Mouse (Mus musculus) layer of hippocampus, adult 2 months (tissue): ENCODE measurements at regions not wholly inside any gene's neighbourhood (a gene's known extent, or its start where the extent isn't known, plus 50 kb on each side); places are given as distances from the start of the nearest gene placed in this dataset.

Source experiments
- DNase-seq, 2 experiments: peaks; one replicate each; pipeline ENCODE4 v3.0.0; 2022; ENCODE audit warnings: low spot score in 2 of 2
- H3K27ac ChIP-seq: fragments of 200-600 bp; 2 replicates; pipeline ENCODE4 v1.8.1; 2022
- H3K4me3 ChIP-seq: fragments of 200-600 bp; 2 replicates; pipeline ENCODE4 v1.8.1; 2022; ENCODE audit warnings: mild to moderate bottlenecking
- CTCF ChIP-seq: fragments of 200-600 bp; conservative IDR thresholded peaks from 2 replicates; pipeline ENCODE4 v1.8.1; 2022; ENCODE audit warnings: antibody characterized with exemption, mild to moderate bottlenecking, moderate library complexity

- no peak for TF ChIP-seq CTCF
- H3K4me3 ChIP-seq, result no peak overlapping the region
- peak in 1 of 2 experiments; percentile 78 for DNase-seq
- H3K27ac ChIP-seq, result peak overlapping the region; percentile 82
These were observed 54.6 kb downstream of the Gm11733 start for GRCm38 (mm10) chr11:117538732-117539131.

GRCm38 (mm10) chr11:117540609-117541008, 56.4 kb downstream of the Gm11733 start:
- no peak for TF ChIP-seq CTCF
- peak overlapping the region; percentile 79 for H3K27ac ChIP-seq

DNA sequence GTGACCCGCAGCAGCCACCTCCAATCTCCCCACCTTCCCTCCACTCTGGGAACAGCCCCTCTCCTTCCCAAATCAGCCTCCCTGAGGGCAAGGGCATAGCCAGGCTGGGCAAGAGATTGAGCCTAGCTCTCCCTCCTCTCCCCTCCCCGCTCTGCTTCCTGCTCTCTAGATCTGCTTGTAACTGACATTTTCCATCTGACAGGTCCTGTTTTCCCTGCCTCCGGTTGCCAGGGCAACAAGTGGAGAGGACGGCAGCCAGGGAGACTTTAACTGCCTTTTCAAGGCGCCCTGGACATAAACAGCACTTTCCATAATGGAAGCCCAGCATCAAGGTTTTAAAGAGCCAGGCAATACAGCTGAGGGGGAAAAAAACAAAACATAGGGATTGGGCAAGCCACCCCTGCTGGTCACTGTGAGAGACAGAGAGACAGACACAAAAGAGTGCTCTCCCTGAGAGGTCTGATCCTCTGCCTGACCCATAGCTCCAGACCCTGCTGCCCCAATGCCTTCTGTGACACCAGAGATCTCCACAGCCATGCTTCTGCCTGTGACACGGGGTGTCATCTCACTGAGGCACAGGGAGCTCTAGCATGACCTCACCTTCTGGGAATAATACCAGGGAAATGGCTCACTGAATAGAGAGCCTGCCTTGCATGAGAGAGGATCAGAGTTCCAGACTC, 57.2 kb downstream of the Gm11733 start:
- Histone ChIP-seq H3K27ac (peak overlapping the region; percentile 79), H3K4me3 (no peak overlapping the region)
- TF ChIP-seq CTCF, result peak; percentile 37
- DNase-seq, result peak; percentile 48 to 66

More at GRCm38 (mm10) chr11:117540609-117541008, 56.4 kb downstream of the Gm11733 start:
- DNase-seq, result no peak
- H3K4me3 ChIP-seq, result no peak overlapping the region

- no peak for TF ChIP-seq CTCF
- no peak for DNase-seq
- Histone ChIP-seq H3K27ac (no peak overlapping the region), H3K4me3 (no peak overlapping the region)
These were observed 59.0 kb downstream of the Gm11733 start for GRCm38 (mm10) chr11:117543191-117543590.

DNA sequence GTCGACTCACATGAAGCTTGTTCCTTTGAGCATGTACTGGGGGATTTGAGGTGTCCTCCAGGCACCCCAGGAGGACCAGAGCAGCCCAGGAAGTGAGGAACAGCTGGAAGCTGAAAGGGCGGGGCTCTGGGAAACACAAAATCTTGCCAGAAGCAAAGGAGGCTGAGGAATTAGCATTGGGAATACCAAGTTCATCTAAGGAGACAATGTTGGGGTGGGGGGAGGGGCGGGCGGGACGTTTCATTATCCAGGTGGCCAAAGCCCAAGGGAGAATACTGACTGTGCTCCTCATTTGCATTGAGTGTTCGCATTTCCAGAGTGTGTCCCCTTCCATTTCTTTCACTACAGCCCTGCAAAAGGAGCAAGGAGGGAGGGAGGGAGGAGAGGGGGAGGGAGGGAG, 60.3 kb downstream of the Gm11733 start:
- Histone ChIP-seq H3K4me3 (no peak overlapping the region), H3K27ac (no peak overlapping the region)
- DNase-seq, result no peak
- TF ChIP-seq CTCF, result no peak

GRCm38 (mm10) chr11:117544926-117545325, 60.8 kb downstream of the Gm11733 start:
- H3K27ac ChIP-seq, result no peak overlapping the region
- no peak for DNase-seq
- no peak overlapping the region for H3K4me3 ChIP-seq
- TF ChIP-seq CTCF, result no peak

DNA sequence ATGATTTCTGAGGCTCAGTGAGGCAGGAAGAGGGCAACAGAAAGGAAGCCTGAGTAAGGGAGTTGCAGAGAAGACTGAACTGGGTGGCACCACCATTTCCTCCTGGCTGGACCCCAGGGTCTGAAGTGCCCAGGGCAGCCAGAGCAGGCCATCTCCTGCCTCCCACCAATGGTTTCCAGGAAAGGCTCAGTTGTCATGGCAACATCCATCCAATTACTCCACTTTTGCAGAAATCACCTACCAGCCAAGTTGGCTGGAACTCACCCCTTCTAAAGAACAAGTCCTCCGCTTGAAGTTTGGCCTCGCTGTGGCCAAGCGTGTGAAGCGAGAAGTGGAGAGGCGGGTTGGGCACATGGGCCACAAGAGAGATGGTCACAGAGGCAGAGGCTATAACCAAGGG, 67.8 kb downstream of the Gm11733 start:
- Histone ChIP-seq H3K4me3 (no peak overlapping the region), H3K27ac (peak overlapping the region; percentile 50)
- no peak for TF ChIP-seq CTCF
- peak in 1 of 2 experiments; percentile 66 for DNase-seq

GRCm38 (mm10) chr11:117552430-117552969, 68.3 kb downstream of the Gm11733 start:
- peak overlapping the region; percentile 50 for H3K27ac ChIP-seq
- no peak overlapping the region for H3K4me3 ChIP-seq
- TF ChIP-seq CTCF, result no peak
- DNase-seq, result no peak

DNA sequence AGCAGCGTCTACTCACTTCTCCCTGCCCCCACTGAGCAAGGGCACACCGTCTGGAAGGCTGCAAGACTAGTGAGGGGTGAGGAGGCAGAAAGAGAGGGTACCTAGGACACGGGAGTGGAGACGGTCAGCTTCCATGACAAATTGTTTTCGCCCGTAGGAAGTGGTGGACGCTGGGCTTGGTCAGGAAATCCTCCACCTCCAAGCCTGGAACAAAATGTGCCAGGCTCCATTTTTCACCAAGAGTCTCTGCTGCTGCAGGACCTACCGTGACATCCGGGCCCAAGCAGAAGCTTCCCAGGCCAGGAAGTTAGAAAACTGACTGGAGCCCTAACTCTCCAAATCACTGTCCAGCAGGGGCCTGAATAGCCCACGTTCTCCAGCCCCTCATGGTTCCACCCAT, 69.9 kb downstream of the Gm11733 start:
- Histone ChIP-seq H3K4me3 (no peak overlapping the region), H3K27ac (no peak overlapping the region)
- no peak for TF ChIP-seq CTCF
- DNase-seq, result no peak

GRCm38 (mm10) chr11:117557474-117558381, 73.6 kb downstream of the Gm11733 start:
- H3K4me3 ChIP-seq, result no peak overlapping the region
- no peak for TF ChIP-seq CTCF
- peak overlapping the region; percentile 77 for H3K27ac ChIP-seq
- DNase-seq, result no peak

- Histone ChIP-seq H3K27ac (no peak overlapping the region), H3K4me3 (no peak overlapping the region)
- no peak for TF ChIP-seq CTCF
- DNase-seq, result no peak
These were observed 75.7 kb downstream of the Gm11733 start for GRCm38 (mm10) chr11:117559839-117560238.

GRCm38 (mm10) chr11:117567961-117568605, 83.9 kb downstream of the Gm11733 start:
- no peak overlapping the region for H3K4me3 ChIP-seq
- TF ChIP-seq CTCF, result no peak
- DNase-seq, result no peak
- H3K27ac ChIP-seq, result no peak overlapping the region; the same call in 1 of the 2 replicates

- no peak overlapping the region for H3K4me3 ChIP-seq
- no peak overlapping the region; the same call in 1 of the 2 replicates for H3K27ac ChIP-seq
- DNase-seq, result no peak
- no peak for TF ChIP-seq CTCF
These were observed 84.4 kb downstream of the Gm11733 start for GRCm38 (mm10) chr11:117568606-117568991.
